Mouse (Mus musculus) macrophage (primary cell): ENCODE results near the gene Trim17. TPM values are rescaled to one million over a fixed set of nuclear protein-coding genes. Genes with fewer than 3 reads are reported as not detected.

Experiments
- H3K27ac ChIP-seq: fragments of 350-480 bp; formaldehyde crosslinking; 2 replicates; pipeline ENCODE4 v1.9.0; 2021
- H3K36me3 ChIP-seq: fragments of 350-480 bp; formaldehyde crosslinking; 2 replicates; pipeline ENCODE4 v1.9.0; 2021; ENCODE audit errors: inconsistent target
- H3K4me3 ChIP-seq: fragments of 350-480 bp; formaldehyde crosslinking; 2 replicates; pipeline ENCODE4 v1.9.0; 2021; ENCODE audit errors: inconsistent target
- H3K79me2 ChIP-seq: fragments of 350-480 bp; formaldehyde crosslinking; 2 replicates; pipeline ENCODE4 v1.9.0; 2021; ENCODE audit errors: inconsistent target
- WGBS: methylation state at CpG from one replicate; pipeline ENCODE4 v1.1.7; 2026; ENCODE audit warnings: inconsistent platforms; ENCODE audit not compliant: missing documents; 5-methylcytosine and 5-hydroxymethylcytosine counted together
- polyA plus RNA-seq: library from polyadenylated mRNA; stranded (reverse); fragments of 250-400 nt; gene quantifications from 3 replicates; pipeline ENCODE4 v1.2.4, GENCODE M21; 2018; ENCODE audit warnings: inconsistent platforms

Gene Trim17
- polyA plus RNA-seq, 1 experiment from 2014 or later: 0.07 TPM

- no peak overlapping the region for H3K4me3 ChIP-seq
- H3K27ac ChIP-seq: no peak overlapping the region
- 95% methylated on average over 21 of the region's 21 CpGs for WGBS
- H3K79me2 ChIP-seq: no peaks in the 10 kb centered on the region
- H3K36me3 ChIP-seq: no peaks in the 10 kb centered on the region
Measured at GRCm38 (mm10) chr11:59000635-59001034, 46.1 kb downstream of the Trim17 start.

- H3K27ac ChIP-seq: no peak overlapping the region
- no peaks in the 10 kb centered on the region for H3K36me3 ChIP-seq
- 89% methylated on average over 7 of the region's 7 CpGs for WGBS
- no peak overlapping the region for H3K4me3 ChIP-seq
- H3K79me2 ChIP-seq: no peaks in the 10 kb centered on the region
Measured at GRCm38 (mm10) chr11:59002327-59003079, 48.0 kb downstream of the Trim17 start.

- Histone ChIP-seq H3K4me3 (no peak overlapping the region), H3K79me2 (no peaks in the 10 kb centered on the region), H3K36me3 (no peaks in the 10 kb centered on the region), H3K27ac (no peak overlapping the region)
- WGBS: 45% methylated on average over 9 of the region's 9 CpGs
Measured at GRCm38 (mm10) chr11:59015052-59015451, 60.6 kb downstream of the Trim17 start.

Other genes with a start within 250 kb of the Trim17 start
- gene Olfr318, start 230.7 kb upstream of the Trim17 start, polyA plus RNA-seq: not detected in 3 replicates
- gene Olfr317, start 215.5 kb upstream of the Trim17 start, polyA plus RNA-seq: not detected in 3 replicates
- gene Olfr316, start 202.0 kb upstream of the Trim17 start, polyA plus RNA-seq: not detected in 3 replicates
- gene Olfr315, start 181.5 kb upstream of the Trim17 start, polyA plus RNA-seq: not detected in 3 replicates
- gene Olfr314, start 171.7 kb upstream of the Trim17 start, polyA plus RNA-seq: not detected in 3 replicates
- not detected in 3 replicates for gene Fam183b, start 152.7 kb upstream of the Trim17 start, polyA plus RNA-seq
- gene Olfr313, start 139.7 kb upstream of the Trim17 start, polyA plus RNA-seq: not detected in 3 replicates
- gene Olfr312, start 125.4 kb upstream of the Trim17 start, polyA plus RNA-seq: not detected in 3 replicates
- not detected in 3 replicates for gene Olfr311, start 115.4 kb upstream of the Trim17 start, polyA plus RNA-seq
- 1.1 to 3.3 TPM (median 2.3 TPM) in 3 replicates for gene Gm12258, start 107.5 kb upstream of the Trim17 start, polyA plus RNA-seq
- gene 2810021J22Rik, start 87.5 kb upstream of the Trim17 start, polyA plus RNA-seq: 1.9 to 2.7 TPM (median 1.9 TPM) in 3 replicates
- 2.0 to 3.7 TPM (median 2.2 TPM) in 3 replicates for gene Zfp39, start 50.5 kb upstream of the Trim17 start, polyA plus RNA-seq
- not detected in 3 replicates for gene Btnl10, start 36.8 kb upstream of the Trim17 start, polyA plus RNA-seq
- 45.0 to 110 TPM (median 97.1 TPM) in 3 replicates for gene Rnf187, start 15.8 kb upstream of the Trim17 start, polyA plus RNA-seq
- 0.50 to 0.78 TPM in 2 of 3 replicates, not detected in the other for gene Hist3h2ba, start 5.8 kb upstream of the Trim17 start, polyA plus RNA-seq
- gene Hist3h2a, start within 50 bp of the Trim17 start, polyA plus RNA-seq: 16.2 to 56.9 TPM (median 24.3 TPM) in 3 replicates
- 11.4 to 20.3 TPM (median 14.2 TPM) in 3 replicates for gene Trim11, start 23.4 kb downstream of the Trim17 start, polyA plus RNA-seq
- 0.01 TPM in 1 of 3 replicates, not detected in the others for gene Obscn, start 181.7 kb downstream of the Trim17 start, polyA plus RNA-seq
- gene Iba57, start 209.1 kb downstream of the Trim17 start, polyA plus RNA-seq: 2.9 to 4.7 TPM (median 3.3 TPM) in 3 replicates
- gene Gjc2, start 228.5 kb downstream of the Trim17 start, polyA plus RNA-seq: not detected in 3 replicates
- 11.6 to 29.1 TPM (median 24.4 TPM) in 3 replicates for gene Guk1, start 237.5 kb downstream of the Trim17 start, polyA plus RNA-seq
- 17.9 to 36.6 TPM (median 21.0 TPM) in 3 replicates for gene Mrpl55, start 247.8 kb downstream of the Trim17 start, polyA plus RNA-seq